Mouse (Mus musculus) stomach, embryonic 15.5 days (tissue): ENCODE measurements around the gene Mb21d2. TPM values are rescaled to one million over a fixed set of nuclear protein-coding genes. Genes with fewer than 3 reads are reported as not detected.
A peak's percentile ranks its signal among the peaks of the same experiment; 100 is the strongest.

Experiments used
- ATAC-seq: fragments of 200-750 bp; cut with Nextera tagmentation; 2 replicates; pipeline ENCODE4 v1.8.0; 2017; ENCODE audit warnings: low read depth, moderate number of reproducible peaks, moderate TSS enrichment; ENCODE audit not compliant: insufficient read depth, low FRiP score
- H3K27ac ChIP-seq: fragments of 300-500 bp; sonication (generic); 2 replicates; pipeline ENCODE4 v1.5.1; 2015; ENCODE audit warnings: mild to moderate bottlenecking, inconsistent platforms
- H3K27me3 ChIP-seq: fragments of 300-500 bp; sonication (generic); replicated peaks from 2 replicates; pipeline ENCODE4 v1.6.1; 2015; ENCODE audit warnings: inconsistent platforms
- H3K36me3 ChIP-seq: fragments of 300-500 bp; sonication (generic); 2 replicates; pipeline ENCODE4 v1.6.1; 2015; ENCODE audit warnings: inconsistent platforms
- H3K4me1 ChIP-seq: fragments of 300-500 bp; sonication (generic); 2 replicates; pipeline ENCODE4 v1.6.1; 2015; ENCODE audit warnings: inconsistent platforms
- H3K4me2 ChIP-seq: fragments of 300-500 bp; sonication (generic); 2 replicates; pipeline ENCODE4 v1.6.1; 2015; ENCODE audit warnings: mild to moderate bottlenecking, inconsistent platforms
- H3K4me3 ChIP-seq: fragments of 300-500 bp; sonication (generic); replicated peaks from 2 replicates; pipeline ENCODE4 v1.5.1; 2015; ENCODE audit warnings: inconsistent platforms
- H3K9ac ChIP-seq: fragments of 300-500 bp; sonication (generic); 2 replicates; pipeline ENCODE4 v1.6.1; 2015; ENCODE audit warnings: inconsistent platforms
- H3K9me3 ChIP-seq: fragments of 300-500 bp; sonication (generic); 2 replicates; pipeline ENCODE4 v1.6.1; 2016; ENCODE audit warnings: inconsistent platforms
- WGBS: fragments of 180-500 bp; shearing (Covaris S2); methylation state at CpG from one replicate; pipeline ENCODE4 v1.1.7; 2015; 5-methylcytosine and 5-hydroxymethylcytosine counted together
- polyA plus RNA-seq: library from polyadenylated mRNA; unstranded; fragments of >200 nt; fragmentation: Nextera tagmentation; extraction: Ambion mirVana; gene quantifications from 2 replicates; pipeline ENCODE4 v1.2.1, GENCODE M21; 2015

Gene Mb21d2
- polyA plus RNA-seq, 1 experiment from 2014 or later = 7.5 TPM

GRCm38 (mm10) chr16:28877162-28877662 is 52.3 kb downstream of the Mb21d2 start:
- no peaks in the 10 kb centered on the region for H3K36me3 ChIP-seq
- no peak overlapping the region for H3K4me2 ChIP-seq
- H3K9ac ChIP-seq = no peak overlapping the region
- peaks cover 28% of the 10 kb centered on the region for H3K4me1 ChIP-seq
- no peak overlapping the region for H3K27ac ChIP-seq
- 44% methylated on average over 9 of the region's 9 CpGs for WGBS
- no peak overlapping the region for H3K4me3 ChIP-seq
- no peaks in the 10 kb centered on the region for H3K27me3 ChIP-seq
- H3K9me3 ChIP-seq = no peaks in the 10 kb centered on the region
- ATAC-seq = no peak

GRCm38 (mm10) chr16:28873404-28873895 is 56.0 kb downstream of the Mb21d2 start:
- H3K4me3 ChIP-seq = no peak overlapping the region
- no peak overlapping the region for H3K27ac ChIP-seq
- no peaks in the 10 kb centered on the region for H3K36me3 ChIP-seq
- no peak overlapping the region for H3K4me2 ChIP-seq
- no peaks in the 10 kb centered on the region for H3K9me3 ChIP-seq
- 71% methylated on average over 8 of the region's 8 CpGs for WGBS
- H3K27me3 ChIP-seq = no peaks in the 10 kb centered on the region
- peaks cover 19% of the 10 kb centered on the region for H3K4me1 ChIP-seq
- no peak for ATAC-seq
- no peak overlapping the region for H3K9ac ChIP-seq

GRCm38 (mm10) chr16:28870860-28871259 is 58.6 kb downstream of the Mb21d2 start:
- no peak overlapping the region for H3K4me2 ChIP-seq
- WGBS = 68% methylated on average over 9 of the region's 9 CpGs
- no peak overlapping the region for H3K9ac ChIP-seq
- no peak overlapping the region for H3K27ac ChIP-seq
- peaks cover 15% of the 10 kb centered on the region for H3K4me1 ChIP-seq
- H3K36me3 ChIP-seq = no peaks in the 10 kb centered on the region
- ATAC-seq = no peak
- no peaks in the 10 kb centered on the region for H3K27me3 ChIP-seq
- H3K9me3 ChIP-seq = no peaks in the 10 kb centered on the region
- H3K4me3 ChIP-seq = no peak overlapping the region

GRCm38 (mm10) chr16:28870456-28870855 is 59.0 kb downstream of the Mb21d2 start:
- ATAC-seq = no peak

DNA sequence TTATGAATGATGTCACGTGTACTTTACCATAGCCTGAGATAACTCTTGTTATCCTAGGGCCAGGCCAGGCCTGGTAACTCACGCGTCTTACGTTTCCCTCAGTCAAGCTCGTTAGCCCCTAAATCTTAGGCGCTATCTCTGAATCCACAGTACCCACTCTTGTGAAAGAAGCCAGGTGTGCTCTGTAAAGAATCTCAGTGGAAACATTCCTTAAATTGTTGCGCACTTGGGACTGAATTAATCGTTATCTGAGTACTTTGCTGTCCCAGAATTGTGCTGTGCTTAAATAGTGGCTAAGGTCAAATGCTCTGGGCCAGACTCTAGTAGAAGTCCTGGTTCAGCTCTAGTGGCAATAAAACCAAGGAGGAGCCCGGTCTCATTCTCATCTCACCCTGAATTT is 60.6 kb downstream of the Mb21d2 start:
- H3K27ac ChIP-seq = no peak overlapping the region
- no peak overlapping the region for H3K9ac ChIP-seq
- H3K4me1 ChIP-seq = peaks cover 15% of the 10 kb centered on the region
- H3K36me3 ChIP-seq = no peaks in the 10 kb centered on the region
- H3K9me3 ChIP-seq = no peaks in the 10 kb centered on the region
- no peak for ATAC-seq
- H3K4me3 ChIP-seq = no peak overlapping the region
- H3K27me3 ChIP-seq = no peaks in the 10 kb centered on the region
- 48% methylated on average over 9 of the region's 9 CpGs for WGBS
- H3K4me2 ChIP-seq = no peak overlapping the region

More at GRCm38 (mm10) chr16:28870456-28870855, 59.0 kb downstream of the Mb21d2 start:
- WGBS = 78% methylated on average over 5 of the region's 5 CpGs
- Histone ChIP-seq H3K4me1 (peaks cover 15% of the 10 kb centered on the region), H3K27me3 (no peaks in the 10 kb centered on the region), H3K27ac (no peak overlapping the region), H3K4me2 (no peak overlapping the region), H3K4me3 (no peak overlapping the region), H3K36me3 (no peaks in the 10 kb centered on the region), H3K9ac (no peak overlapping the region), H3K9me3 (no peaks in the 10 kb centered on the region)

DNA sequence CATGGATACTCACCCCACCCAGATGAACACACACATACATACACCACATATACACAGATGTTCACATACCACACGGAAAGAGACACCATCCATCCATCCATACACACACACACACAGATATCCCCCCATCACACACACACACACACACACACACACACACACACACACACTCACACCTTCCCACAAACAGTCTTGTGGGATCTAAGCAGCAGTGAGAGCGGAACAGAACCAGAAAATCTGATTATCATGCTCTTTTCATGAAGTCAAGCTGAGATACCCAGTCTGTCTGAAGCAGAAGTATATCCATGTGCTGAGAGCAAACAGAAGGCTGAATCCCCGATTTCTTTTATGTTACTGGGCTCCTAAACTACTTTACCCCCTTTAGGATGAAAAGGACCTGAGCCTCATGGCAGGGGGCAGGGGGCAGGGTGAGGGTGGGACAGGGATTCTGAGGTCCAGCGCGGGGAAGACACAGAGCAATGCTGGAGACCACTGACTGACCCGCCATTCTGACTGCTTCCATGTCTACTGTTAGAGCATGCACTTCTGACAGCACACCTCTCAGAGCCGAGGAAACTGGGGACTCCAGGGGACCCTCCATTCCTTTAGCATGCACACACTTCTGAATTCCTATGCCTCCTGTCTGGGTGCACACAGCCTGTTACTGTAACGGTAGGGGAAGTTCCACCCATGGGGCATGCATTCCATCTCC is 62.7 kb downstream of the Mb21d2 start:
- no peak overlapping the region for H3K4me3 ChIP-seq
- WGBS = 67% methylated on average over 8 of the region's 8 CpGs

GRCm38 (mm10) chr16:28863616-28864015 is 65.9 kb downstream of the Mb21d2 start:
- no peak for ATAC-seq
- Histone ChIP-seq H3K4me3 (no peak overlapping the region), H3K27ac (no peak overlapping the region), H3K9ac (no peak overlapping the region), H3K27me3 (no peaks in the 10 kb centered on the region), H3K4me2 (no peak overlapping the region), H3K9me3 (no peaks in the 10 kb centered on the region), H3K36me3 (no peaks in the 10 kb centered on the region), H3K4me1 (peaks cover 11% of the 10 kb centered on the region; the same call in 1 of the 2 replicates)
- WGBS = 49% methylated on average over 6 of the region's 6 CpGs

More for the DNA sequence above, 62.7 kb downstream of the Mb21d2 start:
- no peak overlapping the region for H3K9ac ChIP-seq
- H3K9me3 ChIP-seq = no peaks in the 10 kb centered on the region
- H3K4me1 ChIP-seq = peaks cover 18% of the 10 kb centered on the region
- H3K4me2 ChIP-seq = no peak overlapping the region
- no peaks in the 10 kb centered on the region for H3K36me3 ChIP-seq
- no peak overlapping the region for H3K27ac ChIP-seq
- no peaks in the 10 kb centered on the region for H3K27me3 ChIP-seq
- no peak for ATAC-seq

GRCm38 (mm10) chr16:28862093-28862492 is 67.4 kb downstream of the Mb21d2 start:
- Histone ChIP-seq H3K27me3 (no peaks in the 10 kb centered on the region), H3K9me3 (no peaks in the 10 kb centered on the region), H3K4me3 (no peak overlapping the region), H3K4me1 (peaks cover 16% of the 10 kb centered on the region), H3K9ac (no peak overlapping the region), H3K4me2 (peak overlapping the region; percentile 25; the same call in 1 of the 2 replicates), H3K36me3 (no peaks in the 10 kb centered on the region), H3K27ac (no peak overlapping the region)
- 12% methylated on average over 7 of the region's 7 CpGs for WGBS
- no peak for ATAC-seq

DNA sequence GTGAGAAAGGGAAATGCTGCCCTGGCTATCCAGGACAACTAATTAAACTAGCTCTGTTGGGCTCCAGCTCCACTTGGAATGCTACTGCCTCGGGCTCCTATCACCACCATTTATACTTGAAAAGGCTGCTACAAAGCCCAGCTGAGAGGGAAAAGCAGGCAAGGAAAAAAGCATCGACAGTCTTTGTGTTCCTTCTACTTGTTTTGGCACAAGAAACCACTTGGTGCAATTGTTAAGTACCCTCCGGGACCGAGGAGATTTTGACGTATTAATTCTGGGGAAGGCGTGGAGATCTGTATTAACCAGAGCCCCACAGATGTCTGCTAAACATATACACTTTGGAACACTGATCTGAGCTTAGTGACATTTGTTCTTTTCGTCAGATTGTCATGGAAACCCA is 69.8 kb downstream of the Mb21d2 start:
- Histone ChIP-seq H3K4me3 (no peak overlapping the region), H3K9me3 (no peaks in the 10 kb centered on the region), H3K36me3 (no peaks in the 10 kb centered on the region), H3K4me1 (peaks cover 16% of the 10 kb centered on the region), H3K27ac (no peak overlapping the region), H3K4me2 (no peak overlapping the region), H3K27me3 (no peaks in the 10 kb centered on the region), H3K9ac (no peak overlapping the region)
- WGBS = 36% methylated on average over 7 of the region's 7 CpGs
- ATAC-seq = no peak

- no peak for ATAC-seq
- Histone ChIP-seq H3K27ac (no peak overlapping the region), H3K9ac (no peak overlapping the region), H3K9me3 (no peaks in the 10 kb centered on the region), H3K36me3 (no peaks in the 10 kb centered on the region), H3K27me3 (no peaks in the 10 kb centered on the region), H3K4me2 (no peak overlapping the region), H3K4me1 (peaks cover 16% of the 10 kb centered on the region), H3K4me3 (no peak overlapping the region)
- 62% methylated on average over 7 of the region's 7 CpGs for WGBS
Observed at GRCm38 (mm10) chr16:28859009-28859288, 70.5 kb downstream of the Mb21d2 start.

- 48% methylated on average over 18 of the region's 18 CpGs for WGBS
- no peaks in the 10 kb centered on the region for H3K27me3 ChIP-seq
- H3K4me1 ChIP-seq = peaks cover 16% of the 10 kb centered on the region
- H3K4me2 ChIP-seq = no peak overlapping the region
- ATAC-seq = no peak
- no peak overlapping the region for H3K27ac ChIP-seq
- H3K36me3 ChIP-seq = no peaks in the 10 kb centered on the region
- H3K4me3 ChIP-seq = no peak overlapping the region
- no peak overlapping the region for H3K9ac ChIP-seq
- H3K9me3 ChIP-seq = no peaks in the 10 kb centered on the region
Observed at GRCm38 (mm10) chr16:28858210-28859008, 71.1 kb downstream of the Mb21d2 start.

GRCm38 (mm10) chr16:28851409-28851821 is 78.1 kb downstream of the Mb21d2 start:
- H3K4me2 ChIP-seq = peak overlapping the region; percentile 35
- H3K36me3 ChIP-seq = no peaks in the 10 kb centered on the region
- no peak overlapping the region for H3K4me3 ChIP-seq
- no peak overlapping the region; the same call in 1 of the 2 replicates for H3K27ac ChIP-seq
- H3K27me3 ChIP-seq = no peaks in the 10 kb centered on the region
- H3K9ac ChIP-seq = no peak overlapping the region
- no peaks in the 10 kb centered on the region for H3K9me3 ChIP-seq
- peaks cover 5% of the 10 kb centered on the region; the same call in 1 of the 2 replicates for H3K4me1 ChIP-seq
- peak; percentile 53; the same call in 1 of the 2 replicates for ATAC-seq
- 45% methylated on average over 11 of the region's 11 CpGs for WGBS
